Mouse (Mus musculus): Measurements from ENCODE around the gene Gm2115.

Gene Gm2115

GRCm38 (mm10) chr7:84528796-84529533 lies at the start of gene Gm2115:
Gm2115 (plus strand) TSS chr7:84528954.
- DNase-seq (ENCODE audit: low spot score) = no peak

GRCm38 (mm10) chr7:84483447-84484407 lies 45.0 kb upstream of the Gm2115 start:
- no peak for DNase-seq (ENCODE audit: low spot score)

- DNase-seq (ENCODE audit: low spot score) = no peak
Observed at GRCm38 (mm10) chr7:84486485-84486884, 42.3 kb upstream of the Gm2115 start.

GRCm38 (mm10) chr7:84503163-84503562 lies 25.6 kb upstream of the Gm2115 start:
- no peak for DNase-seq (ENCODE audit: low spot score)

GRCm38 (mm10) chr7:84518533-84519198 lies 10.1 kb upstream of the Gm2115 start:
- DNase-seq (ENCODE audit: low spot score) = no peak

- DNase-seq (ENCODE audit: low spot score) = no peak
Observed at GRCm38 (mm10) chr7:84521329-84521728, 7.4 kb upstream of the Gm2115 start.

- no peak for DNase-seq (ENCODE audit: low spot score)
Observed at GRCm38 (mm10) chr7:84522426-84522825, 6.3 kb upstream of the Gm2115 start.

GRCm38 (mm10) chr7:84526171-84526570 lies 2.6 kb upstream of the Gm2115 start:
- no peak for DNase-seq (ENCODE audit: low spot score)

GRCm38 (mm10) chr7:84532795-84533194 lies 4.0 kb downstream of the Gm2115 start:
- no peak for DNase-seq (ENCODE audit: low spot score)

- no peak for DNase-seq (ENCODE audit: low spot score)
Observed at GRCm38 (mm10) chr7:84534632-84535031, 5.9 kb downstream of the Gm2115 start.

GRCm38 (mm10) chr7:84544946-84545345 lies 16.2 kb downstream of the Gm2115 start:
- no peak for DNase-seq (ENCODE audit: low spot score)

GRCm38 (mm10) chr7:84546667-84547066 lies 17.9 kb downstream of the Gm2115 start:
- DNase-seq (ENCODE audit: low spot score) = no peak

GRCm38 (mm10) chr7:84551472-84551871 lies 22.7 kb downstream of the Gm2115 start:
- DNase-seq (ENCODE audit: low spot score) = no peak

GRCm38 (mm10) chr7:84555294-84555693 lies 26.5 kb downstream of the Gm2115 start:
- DNase-seq (ENCODE audit: low spot score) = no peak

GRCm38 (mm10) chr7:84557332-84557731 lies 28.6 kb downstream of the Gm2115 start:
- DNase-seq (ENCODE audit: low spot score) = no peak

- DNase-seq (ENCODE audit: low spot score) = no peak
Observed at GRCm38 (mm10) chr7:84560500-84560899, 31.7 kb downstream of the Gm2115 start.

GRCm38 (mm10) chr7:84564236-84564635 lies 35.5 kb downstream of the Gm2115 start:
- no peak for DNase-seq (ENCODE audit: low spot score)

GRCm38 (mm10) chr7:84566200-84566599 lies 37.4 kb downstream of the Gm2115 start:
- DNase-seq (ENCODE audit: low spot score) = no peak

- no peak for DNase-seq (ENCODE audit: low spot score)
Observed at GRCm38 (mm10) chr7:84577034-84577433, 48.3 kb downstream of the Gm2115 start.

GRCm38 (mm10) chr7:84578841-84579240 lies 50.1 kb downstream of the Gm2115 start:
- no peak for DNase-seq (ENCODE audit: low spot score)

GRCm38 (mm10) chr7:84579769-84580168 lies 51.0 kb downstream of the Gm2115 start:
- no peak for DNase-seq (ENCODE audit: low spot score)

- no peak for DNase-seq (ENCODE audit: low spot score)
Observed at GRCm38 (mm10) chr7:84585086-84585485, 56.3 kb downstream of the Gm2115 start.

Data from c-Kit-positive CD71-positive TER-119-positive erythroid progenitor cells, embryonic 14.5 days (primary cell).